Mouse (Mus musculus) erythroblast, embryonic 14.5 days (primary cell): ENCODE data around the gene Islr2.

ENCODE experiments used
- GATA1 ChIP-seq: IDR thresholded peaks from 2 replicates; pipeline ENCODE4 v1.6.1; 2012; ENCODE audit warnings: low read length, inconsistent platforms, mixed read lengths
- TAL1 ChIP-seq: IDR thresholded peaks from 3 replicates; pipeline ENCODE4 v1.6.1; 2012; ENCODE audit warnings: low read length, inconsistent platforms, mixed read lengths

DNA sequence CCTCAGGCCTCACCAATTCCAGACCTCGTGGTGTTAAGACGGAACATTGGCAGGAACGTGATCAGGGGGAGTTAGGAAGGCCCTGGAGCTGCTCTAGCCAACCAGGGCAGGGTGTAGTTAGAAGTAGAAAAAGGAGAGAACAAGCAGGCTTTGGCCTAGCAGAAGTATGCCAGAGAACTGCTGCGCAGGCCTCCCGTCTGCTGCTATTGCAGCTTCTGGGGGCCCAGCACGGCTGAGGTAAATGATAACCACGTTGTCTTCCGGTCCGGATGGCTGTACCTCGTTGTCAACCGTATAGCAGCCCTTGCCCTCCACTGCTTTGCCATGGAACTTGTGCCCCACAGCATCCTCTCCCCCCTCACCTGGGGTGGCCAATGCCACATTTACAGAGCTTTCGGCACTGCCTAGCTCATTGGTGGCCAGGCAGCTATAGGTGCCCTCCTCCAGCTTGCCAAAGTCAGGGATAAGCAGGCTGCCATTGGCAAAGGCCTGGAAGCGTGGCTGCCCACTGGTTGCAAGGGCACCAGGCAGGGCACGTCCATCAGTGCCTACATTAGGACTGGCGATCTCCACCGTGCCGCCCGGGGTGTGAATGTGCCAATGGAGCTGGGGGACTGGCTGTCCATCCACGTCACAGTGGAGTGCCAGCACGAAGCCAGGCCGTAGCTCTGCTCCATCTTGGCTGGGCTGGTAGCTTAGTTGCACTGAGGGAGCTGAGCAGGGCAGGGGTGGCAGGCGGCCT lies 47.1 kb downstream of the Islr2 start:
- TF ChIP-seq TAL1 (no peak), GATA1 (no peak)
